Mouse (Mus musculus) thymus, adult 2 months (tissue): Measurements from ENCODE around the gene Gcfc2.

Source experiments
- CTCF ChIP-seq: fragments of 200-500 bp; IDR thresholded peaks from 2 replicates; pipeline ENCODE4 v1.5.1; 2012; ENCODE audit warnings: mild to moderate bottlenecking, control low read depth, low read length, moderate library complexity, borderline replicate concordance; ENCODE audit not compliant: control insufficient read depth, poor library complexity, insufficient read depth; ENCODE audit errors: extremely low read depth
- POLR2A ChIP-seq: fragments of 200-500 bp; IDR thresholded peaks from 2 replicates; pipeline ENCODE4 v1.6.1; 2012; ENCODE audit warnings: mild to moderate bottlenecking, low read length, control low read depth, moderate library complexity; ENCODE audit not compliant: control insufficient read depth, poor library complexity, insufficient read depth; ENCODE audit errors: extremely low read depth

DNA sequence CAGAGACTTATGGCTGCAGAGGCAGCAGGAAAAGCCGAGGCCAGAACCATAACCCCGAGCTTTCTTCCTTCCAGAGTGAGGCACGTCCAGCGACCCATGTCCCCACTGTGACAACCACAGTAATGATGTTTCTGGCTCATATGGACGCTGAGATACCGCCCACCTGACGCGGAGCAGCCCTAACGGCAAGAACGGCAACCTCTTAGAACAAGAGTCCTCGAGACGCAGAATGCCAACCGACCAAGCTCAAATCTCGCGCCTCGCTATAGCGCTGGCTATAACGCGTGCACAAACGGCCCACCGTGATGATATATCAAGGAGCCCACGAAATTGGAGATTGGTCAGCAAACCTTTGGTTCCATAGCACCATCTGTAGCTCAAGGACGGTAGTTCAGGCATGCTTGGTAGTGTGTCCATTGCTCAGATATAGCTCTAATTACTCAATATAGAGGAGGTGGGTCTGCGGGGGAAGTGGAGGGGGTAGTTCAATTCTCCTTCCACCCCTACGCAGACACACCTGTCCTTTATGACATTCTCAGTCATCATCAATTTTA, 13.1 kb upstream of the Gcfc2 start:
- TF ChIP-seq CTCF: no peak
- TF ChIP-seq POLR2A: no peak
